Mouse (Mus musculus) embryonic stem cell, embryonic (primary cell): ENCODE measurements around the gene Cilp2.

Source experiments
- CTCF ChIA-PET, 4 experiments: fragments of 300-600 bp in 2 of 4; fragments of 350-600 bp in 2 of 4; sonication (Branson Sonifier 250); formaldehyde crosslinking; loops; one replicate each; lab custom pipeline; 2022; ENCODE audit warnings: inconsistent platforms in 2 of 4; lab: Charles Lee
- POLR2A ChIA-PET, 4 experiments: fragments of 300-600 bp in 2 of 4; fragments of 350-600 bp in 2 of 4; sonication (Branson Sonifier 250); formaldehyde crosslinking; loops; one replicate each; lab custom pipeline; 2022; ENCODE audit warnings: antibody characterized with exemption in 4 of 4, inconsistent platforms in 1 of 4; lab: Charles Lee

Gene Cilp2

GRCm38 (mm10) chr8:69887289-69888243, at the start of gene Cilp2:
Gene Cilp2, minus strand, starts transcription at chr8:69887687.
- CTCF ChIA-PET, result interaction anchor here in 3 of 4 experiments (0.7 to 1.5 kb wide), 5 partner anchors 9 to 262 kb away, joined by 3 to 7 read pairs (median 4); partner anchors contain the start of gene Zfp868 (in 1 of the 3)
- POLR2A ChIA-PET, result interaction anchor here in 3 of 4 experiments (0.5 to 6.2 kb wide), 19 partner anchors 8 to 262 kb away, joined by 3 to 32 read pairs (median 4); partner anchors contain the start of genes Lpar2 (in 1 of the 3), Ndufa13 (in 1 of the 3), Tssk6 (in 1 of the 3) and Yjefn3 (in 1 of the 3)

DNA sequence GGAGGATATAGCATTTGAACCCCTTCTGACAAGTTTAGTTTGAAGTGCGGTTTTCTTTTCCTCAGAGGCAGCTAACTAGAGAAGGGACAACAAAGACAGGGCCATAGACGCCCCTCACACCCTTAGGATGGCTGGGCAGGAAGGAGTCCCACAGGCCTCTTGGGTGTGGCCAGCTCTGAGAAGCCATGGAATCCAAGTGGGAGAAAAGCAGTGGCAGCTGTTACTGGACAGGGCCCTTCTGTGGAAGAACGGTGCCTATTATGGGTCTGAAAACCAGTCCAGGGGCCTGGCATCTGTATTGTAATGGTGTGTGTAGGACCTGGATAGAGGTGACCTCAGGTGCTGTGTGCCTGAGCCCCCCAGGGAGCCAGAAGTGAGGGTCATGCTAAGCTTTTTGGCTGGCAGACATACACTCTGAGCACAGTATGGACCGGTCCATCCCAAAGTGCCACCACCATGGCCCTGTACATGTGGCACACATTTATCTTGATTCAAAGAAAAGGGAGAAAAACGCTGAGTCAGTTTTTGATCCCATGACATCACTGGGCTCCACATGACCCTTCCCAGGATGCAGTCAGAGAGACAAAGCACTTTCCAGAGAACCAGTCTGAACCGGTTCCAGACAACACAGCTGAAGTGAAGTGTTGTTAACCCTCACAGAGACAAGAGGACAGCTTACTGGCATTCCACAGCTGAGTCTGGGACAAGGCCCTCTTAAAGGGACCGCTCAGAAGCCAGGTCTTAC, 48.7 kb upstream of the Cilp2 start:
- CTCF ChIA-PET, result interaction anchor here in 2 of 4 experiments (0.5 to 2.7 kb wide), 5 partner anchors 17 to 65 kb away, joined by 3 to 10 read pairs (median 5); no protein-coding TSS in a partner anchor

DNA sequence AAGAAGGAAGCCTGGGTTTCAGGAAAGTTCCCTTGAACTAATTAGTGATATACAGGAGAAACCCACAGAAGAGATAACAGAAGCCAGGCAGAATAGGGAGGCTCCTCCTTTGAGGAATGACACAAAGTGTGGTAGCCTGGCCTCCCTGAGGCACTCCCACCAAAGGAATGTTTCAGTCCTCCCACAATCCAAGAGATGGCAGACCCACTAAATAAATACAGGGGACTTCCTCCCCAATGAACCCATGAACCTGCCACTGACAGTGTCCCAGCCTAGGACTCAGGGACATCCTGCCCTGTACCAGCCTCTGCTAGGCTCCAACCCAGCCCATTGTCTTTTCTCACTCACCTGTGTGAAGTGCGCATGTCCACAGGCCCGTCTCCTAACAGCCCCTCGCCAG, 47.9 kb upstream of the Cilp2 start:
- ChIA-PET CTCF (interaction anchor here in 2 of 4 experiments (1.7 to 2.7 kb wide), 2 partner anchors 16 to 66 kb away, joined by 5 to 10 read pairs; no protein-coding TSS in a partner anchor), POLR2A (interaction anchor here in 3 of 4 experiments (0.8 to 20.2 kb wide), 34 partner anchors 8 to 310 kb away, joined by 3 to 423 read pairs (median 7); partner anchors contain the start of genes Gatad2a (in 3 of the 3), Ndufa13 (in 3 of the 3), Tssk6 (in 3 of the 3) and Yjefn3 (in 3 of the 3))

More for the DNA sequence above, 48.7 kb upstream of the Cilp2 start:
- POLR2A ChIA-PET, result interaction anchor here (0.6 to 20.2 kb wide), 76 partner anchors 8 to 1836 kb away, joined by 3 to 423 read pairs (median 4); partner anchors contain the start of genes Gatad2a (in 3 of the 4), Ndufa13 (in 3 of the 4), Tssk6 (in 3 of the 4) and Yjefn3 (in 3 of the 4)

- ChIA-PET CTCF (interaction anchor here in 2 of 4 experiments (0.5 to 1.6 kb wide), 3 partner anchors 35 to 69 kb away, joined by 3 to 7 read pairs (median 6); no protein-coding TSS in a partner anchor), POLR2A (interaction anchor here in 3 of 4 experiments (0.7 to 20.2 kb wide), 27 partner anchors 7 to 764 kb away, joined by 3 to 423 read pairs (median 7); partner anchors contain the start of genes Gatad2a (in 2 of the 3), Ndufa13 (in 2 of the 3), Yjefn3 (in 2 of the 3) and Jund (in 1 of the 3))
Observed at GRCm38 (mm10) chr8:69934582-69934981, 47.1 kb upstream of the Cilp2 start.

GRCm38 (mm10) chr8:69933811-69934210, 46.3 kb upstream of the Cilp2 start:
- POLR2A ChIA-PET, result interaction anchor here in 3 of 4 experiments (0.6 to 20.2 kb wide), 29 partner anchors 8 to 217 kb away, joined by 3 to 423 read pairs (median 4); partner anchors contain the start of genes Gatad2a (in 2 of the 3), Ndufa13 (in 2 of the 3), Yjefn3 (in 2 of the 3) and Mau2 (in 1 of the 3)
- CTCF ChIA-PET, result interaction anchor here in 1 of 4 experiments (0.7 to 1.6 kb wide), 3 partner anchors 68 to 177 kb away, joined by 3 to 7 read pairs (median 6); no protein-coding TSS in a partner anchor

DNA sequence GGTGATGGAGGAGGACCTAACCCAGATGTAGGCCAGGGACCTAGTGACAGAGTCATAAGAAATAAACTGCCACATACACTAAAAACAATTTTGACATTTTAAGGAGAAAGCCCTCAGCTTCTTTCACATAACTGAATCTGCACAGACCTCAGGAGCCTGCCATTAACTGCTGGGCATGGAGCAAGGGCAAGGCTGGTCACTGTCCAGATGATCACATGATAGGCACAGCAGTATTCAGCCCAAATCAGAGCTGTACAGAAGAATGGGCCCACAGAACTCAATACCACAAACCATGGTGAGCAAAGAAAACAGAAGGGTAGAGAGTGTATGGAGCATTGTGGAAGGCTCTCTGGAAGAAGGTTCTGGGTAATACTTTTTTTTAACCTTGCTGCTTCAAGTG, 39.4 kb upstream of the Cilp2 start:
- ChIA-PET CTCF (interaction anchor here in 2 of 4 experiments (0.9 to 1.8 kb wide), 3 partner anchors 8 to 74 kb away, joined by 3 to 4 read pairs (median 4); no protein-coding TSS in a partner anchor), POLR2A (interaction anchor here in 3 of 4 experiments (0.6 to 15.1 kb wide), 10 partner anchors 9 to 774 kb away, joined by 3 to 423 read pairs (median 4); partner anchors contain the start of genes Yjefn3 (in 2 of the 3), Ndufa13 (in 1 of the 3) and Tssk6 (in 1 of the 3))

GRCm38 (mm10) chr8:69923986-69924385, 36.5 kb upstream of the Cilp2 start:
- ChIA-PET CTCF (interaction anchor here in 1 of 4 experiments (0.5 to 7.0 kb wide), 4 partner anchors 35 to 727 kb away, joined by 3 to 116 read pairs (median 4); no protein-coding TSS in a partner anchor), POLR2A (interaction anchor here in 2 of 4 experiments (0.6 to 15.1 kb wide), 18 partner anchors 12 to 297 kb away, joined by 3 to 423 read pairs (median 8); partner anchors contain the start of genes Gatad2a (in 2 of the 2), Ndufa13 (in 2 of the 2), Yjefn3 (in 2 of the 2) and Tssk6 (in 1 of the 2))

- ChIA-PET CTCF (interaction anchor here in 2 of 4 experiments (0.6 to 7.0 kb wide), 5 partner anchors 10 to 296 kb away, joined by 3 to 116 read pairs (median 3); partner anchors contain the start of gene Zfp868 (in 1 of the 2)), POLR2A (interaction anchor here (0.6 to 15.1 kb wide), 38 partner anchors 9 to 295 kb away, joined by 3 to 423 read pairs (median 4); partner anchors contain the start of genes Gatad2a (in 2 of the 4), Mau2 (in 1 of the 4), Ndufa13 (in 1 of the 4) and Tssk6 (in 1 of the 4))
Observed at GRCm38 (mm10) chr8:69921141-69921540, 33.7 kb upstream of the Cilp2 start.

- ChIA-PET POLR2A (interaction anchor here in 3 of 4 experiments (0.6 to 15.1 kb wide), 55 partner anchors 8 to 1649 kb away, joined by 3 to 423 read pairs (median 5); partner anchors contain the start of genes Gatad2a (in 3 of the 3), Zfp868 (in 2 of the 3), Mau2 (in 1 of the 3) and Ndufa13 (in 1 of the 3)), CTCF (interaction anchor here (0.6 to 7.0 kb wide), 18 partner anchors 12 to 1675 kb away, joined by 3 to 116 read pairs (median 6); partner anchors contain the start of genes Yjefn3 (in 1 of the 4) and Zfp868 (in 1 of the 4))
Observed at GRCm38 (mm10) chr8:69919876-69920662, 32.6 kb upstream of the Cilp2 start.

DNA sequence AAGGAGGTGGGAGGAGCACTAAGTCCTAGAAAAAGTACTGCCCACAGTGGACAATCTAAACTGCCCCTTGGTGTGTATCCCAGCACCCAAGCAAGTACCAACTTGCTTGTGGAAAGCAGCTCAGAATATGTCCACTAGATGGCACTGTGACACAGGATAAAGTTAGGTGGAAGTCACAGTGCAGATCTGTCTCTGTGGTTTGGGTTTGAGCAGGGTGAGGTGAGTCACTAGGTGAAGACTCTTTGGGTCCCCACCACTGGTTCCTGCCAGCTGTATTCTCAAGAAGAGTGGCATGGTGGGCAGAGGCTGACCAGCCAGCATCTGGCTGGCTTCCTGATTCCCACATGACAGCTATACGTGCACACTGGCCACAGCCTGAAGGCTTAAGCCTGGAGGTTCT, 31.5 kb upstream of the Cilp2 start:
- ChIA-PET POLR2A (interaction anchor here (0.5 to 15.1 kb wide), 53 partner anchors 8 to 1609 kb away, joined by 3 to 423 read pairs (median 5); partner anchors contain the start of genes Gatad2a (in 3 of the 4), Homer3 (in 1 of the 4), Mau2 (in 1 of the 4) and Ndufa13 (in 1 of the 4)), CTCF (interaction anchor here (0.5 to 7.0 kb wide), 47 partner anchors 8 to 1767 kb away, joined by 3 to 116 read pairs (median 4); partner anchors contain the start of genes Gatad2a (in 1 of the 4) and Yjefn3 (in 1 of the 4))

GRCm38 (mm10) chr8:69918506-69918905, 31.0 kb upstream of the Cilp2 start:
- POLR2A ChIA-PET, result interaction anchor here (0.6 to 15.1 kb wide), 43 partner anchors 9 to 352 kb away, joined by 3 to 423 read pairs (median 5); partner anchors contain the start of genes Gatad2a (in 3 of the 4), Yjefn3 (in 2 of the 4), Mau2 (in 1 of the 4) and Ndufa13 (in 1 of the 4)
- CTCF ChIA-PET, result interaction anchor here (0.5 to 7.0 kb wide), 43 partner anchors 8 to 1767 kb away, joined by 3 to 116 read pairs (median 5); partner anchors contain the start of genes Gatad2a (in 1 of the 4) and Yjefn3 (in 1 of the 4)

- ChIA-PET CTCF (interaction anchor here (0.6 to 1.6 kb wide), 8 partner anchors 22 to 97 kb away, joined by 3 to 13 read pairs (median 4); no protein-coding TSS in a partner anchor), POLR2A (interaction anchor here in 2 of 4 experiments (0.8 to 15.1 kb wide), 12 partner anchors 10 to 166 kb away, joined by 3 to 423 read pairs (median 10); partner anchors contain the start of genes Ndufa13 (in 2 of the 2), Yjefn3 (in 2 of the 2), Tssk6 (in 1 of the 2) and Zfp963 (in 1 of the 2))
Observed at GRCm38 (mm10) chr8:69915748-69916147, 28.3 kb upstream of the Cilp2 start.

DNA sequence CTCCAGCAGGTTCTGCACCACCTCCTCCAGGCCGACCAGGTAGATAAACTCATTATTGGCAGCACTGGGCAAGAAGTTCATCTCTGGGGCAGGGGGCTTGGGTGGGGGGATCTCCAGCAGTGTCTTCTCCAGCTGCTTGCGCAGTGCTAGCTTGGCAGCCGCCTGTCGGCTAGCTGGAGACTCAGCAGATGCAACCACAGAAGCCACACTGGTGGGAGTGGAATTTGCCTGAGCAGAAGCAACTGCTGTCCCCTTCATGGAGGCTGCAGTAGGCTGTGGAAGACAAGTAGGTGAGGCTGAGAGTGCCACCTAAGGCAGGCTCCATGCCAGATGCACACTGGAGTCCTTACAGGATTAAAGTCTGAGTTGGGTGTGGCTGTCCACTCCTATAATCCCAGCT, 27.0 kb upstream of the Cilp2 start:
- POLR2A ChIA-PET, result interaction anchor here in 2 of 4 experiments (0.8 to 15.1 kb wide), 7 partner anchors 9 to 87 kb away, joined by 3 to 423 read pairs (median 113); partner anchors contain the start of genes Ndufa13 (in 2 of the 2), Yjefn3 (in 2 of the 2) and Tssk6 (in 1 of the 2)

GRCm38 (mm10) chr8:69912478-69913074, 25.1 kb upstream of the Cilp2 start:
- ChIA-PET CTCF (interaction anchor here in 1 of 4 experiments (0.7 kb wide), 1 partner anchor 107 kb away, joined by 3 read pairs; no protein-coding TSS in a partner anchor), POLR2A (interaction anchor here in 2 of 4 experiments (0.6 to 1.7 kb wide), 6 partner anchors 8 to 29 kb away, joined by 3 to 12 read pairs (median 3); partner anchors contain the start of genes Ndufa13 (in 1 of the 2), Tssk6 (in 1 of the 2) and Yjefn3 (in 1 of the 2))

More for the DNA sequence above, 27.0 kb upstream of the Cilp2 start:
- CTCF ChIA-PET, result interaction anchor here in 3 of 4 experiments (0.7 to 1.6 kb wide), 6 partner anchors 13 to 446 kb away, joined by 3 to 6 read pairs (median 3); no protein-coding TSS in a partner anchor
